Mouse (Mus musculus) liver, embryonic 13.5 days (tissue): Measurements from ENCODE around the gene P3h2. TPM values are rescaled to one million over a fixed set of nuclear protein-coding genes. Genes with fewer than 3 reads are reported as not detected.

ENCODE experiments used
- ATAC-seq: fragments of 200-750 bp; cut with Nextera tagmentation; 2 replicates; pipeline ENCODE4 v1.8.0; 2017; ENCODE audit warnings: low read depth, mild to moderate bottlenecking, moderate number of reproducible peaks, moderate library complexity
- DNase-seq: peaks from one replicate; pipeline ENCODE4 v3.0.0; 2022
- H3K27ac ChIP-seq: fragments of 300-500 bp; sonication (generic); 2 replicates; pipeline ENCODE4 v1.5.1; 2015; ENCODE audit warnings: moderate library complexity, mild to moderate bottlenecking, inconsistent platforms
- H3K27me3 ChIP-seq: fragments of 300-500 bp; sonication (generic); 2 replicates; pipeline ENCODE4 v1.6.1; 2015; ENCODE audit warnings: mild to moderate bottlenecking, inconsistent platforms
- H3K36me3 ChIP-seq: fragments of 300-500 bp; sonication (generic); 2 replicates; pipeline ENCODE4 v1.6.1; 2015; ENCODE audit warnings: mild to moderate bottlenecking, inconsistent platforms
- H3K4me1 ChIP-seq: fragments of 300-500 bp; sonication (generic); replicated peaks from 2 replicates; pipeline ENCODE4 v1.6.1; 2015; ENCODE audit warnings: inconsistent platforms
- H3K4me2 ChIP-seq: fragments of 300-500 bp; sonication (generic); 2 replicates; pipeline ENCODE4 v1.6.1; 2015; ENCODE audit warnings: inconsistent platforms, mild to moderate bottlenecking, moderate library complexity
- H3K4me3 ChIP-seq: fragments of 300-500 bp; sonication (generic); replicated peaks from 2 replicates; pipeline ENCODE4 v1.5.1; 2015; ENCODE audit warnings: mild to moderate bottlenecking, inconsistent platforms
- H3K9ac ChIP-seq: fragments of 300-500 bp; sonication (generic); 2 replicates; pipeline ENCODE4 v1.6.1; 2015; ENCODE audit warnings: mild to moderate bottlenecking, inconsistent platforms
- H3K9me3 ChIP-seq: fragments of 300-500 bp; sonication (generic); replicated peaks from 2 replicates; pipeline ENCODE4 v1.6.1; 2016; ENCODE audit warnings: inconsistent platforms
- WGBS: fragments of 180-500 bp; shearing (Covaris S2); methylation state at CpG from one replicate; pipeline ENCODE4 v1.1.7; 2015; ENCODE audit not compliant: insufficient replicate concordance; 5-methylcytosine and 5-hydroxymethylcytosine counted together
- polyA plus RNA-seq: library from polyadenylated mRNA; unstranded; fragments of >200 nt; fragmentation: Nextera tagmentation; extraction: Ambion mirVana; gene quantifications from 2 replicates; pipeline ENCODE4 v1.2.1, GENCODE M21; 2015

The P3h2 gene
- polyA plus RNA-seq, 1 experiment from 2014 or later = 0.68 TPM

GRCm38 (mm10) chr16:26065060-26065459 is 40.5 kb downstream of the P3h2 start:
- Histone ChIP-seq H3K9me3 (no peaks in the 10 kb centered on the region), H3K4me2 (no peak overlapping the region), H3K27ac (no peak overlapping the region), H3K9ac (no peak overlapping the region), H3K27me3 (no peaks in the 10 kb centered on the region), H3K4me3 (no peak overlapping the region), H3K36me3 (no peaks in the 10 kb centered on the region), H3K4me1 (no peaks in the 10 kb centered on the region)
- ATAC-seq = no peak
- DNase-seq = no peak
- WGBS = 26% methylated on average over 6 of the region's 6 CpGs

- H3K27me3 ChIP-seq = no peaks in the 10 kb centered on the region
- no peak for ATAC-seq
- DNase-seq = no peak
Observed at GRCm38 (mm10) chr16:26060239-26061085, 45.1 kb downstream of the P3h2 start.

GRCm38 (mm10) chr16:26053631-26054030 is 52.0 kb downstream of the P3h2 start:
- no peak overlapping the region for H3K9ac ChIP-seq
- no peak for DNase-seq
- no peak overlapping the region for H3K27ac ChIP-seq
- 47% methylated on average over 3 of the region's 3 CpGs for WGBS
- no peaks in the 10 kb centered on the region for H3K36me3 ChIP-seq
- no peaks in the 10 kb centered on the region for H3K27me3 ChIP-seq
- H3K4me1 ChIP-seq = no peaks in the 10 kb centered on the region
- H3K4me2 ChIP-seq = no peak overlapping the region
- no peak overlapping the region for H3K4me3 ChIP-seq
- no peak for ATAC-seq
- no peaks in the 10 kb centered on the region for H3K9me3 ChIP-seq

More at GRCm38 (mm10) chr16:26060239-26061085, 45.1 kb downstream of the P3h2 start:
- Histone ChIP-seq H3K4me2 (no peak overlapping the region), H3K9ac (no peak overlapping the region), H3K4me3 (no peak overlapping the region), H3K4me1 (no peaks in the 10 kb centered on the region), H3K9me3 (no peaks in the 10 kb centered on the region), H3K36me3 (no peaks in the 10 kb centered on the region), H3K27ac (no peak overlapping the region)
- WGBS = 58% methylated on average over 5 of the region's 5 CpGs

- no peaks in the 10 kb centered on the region for H3K9me3 ChIP-seq
- H3K4me1 ChIP-seq = no peaks in the 10 kb centered on the region
- no peaks in the 10 kb centered on the region for H3K36me3 ChIP-seq
- ATAC-seq (0 out of 2 replicates have a peak, but pooled peaks have one; percentile 23), DNase-seq (no peak)
- no peak overlapping the region for H3K4me2 ChIP-seq
- no peak overlapping the region for H3K27ac ChIP-seq
- no peak overlapping the region for H3K9ac ChIP-seq
- no peaks in the 10 kb centered on the region for H3K27me3 ChIP-seq
- 42% methylated on average over 5 of the region's 5 CpGs for WGBS
- no peak overlapping the region for H3K4me3 ChIP-seq
Observed at GRCm38 (mm10) chr16:26049393-26050087, 56.0 kb downstream of the P3h2 start.

- Histone ChIP-seq H3K4me2 (no peak overlapping the region), H3K4me3 (no peak overlapping the region), H3K27me3 (no peaks in the 10 kb centered on the region), H3K27ac (no peak overlapping the region), H3K9me3 (no peaks in the 10 kb centered on the region), H3K9ac (no peak overlapping the region), H3K4me1 (no peaks in the 10 kb centered on the region), H3K36me3 (no peaks in the 10 kb centered on the region)
- no peak for ATAC-seq
- 55% methylated on average over 3 of the region's 3 CpGs for WGBS
- DNase-seq = no peak
Observed at GRCm38 (mm10) chr16:26047870-26048269, 57.7 kb downstream of the P3h2 start.

- H3K27me3 ChIP-seq = no peaks in the 10 kb centered on the region
- ATAC-seq = no peak
- no peaks in the 10 kb centered on the region for H3K36me3 ChIP-seq
- no peaks in the 10 kb centered on the region for H3K9me3 ChIP-seq
- H3K4me1 ChIP-seq = no peaks in the 10 kb centered on the region
- H3K27ac ChIP-seq = no peak overlapping the region
- no peak overlapping the region for H3K4me3 ChIP-seq
- no peak overlapping the region for H3K4me2 ChIP-seq
- DNase-seq = no peak
- no peak overlapping the region for H3K9ac ChIP-seq
- WGBS = 64% methylated on average over 1 of the region's 1 CpGs
Observed at GRCm38 (mm10) chr16:26047396-26047795, 58.2 kb downstream of the P3h2 start.

GRCm38 (mm10) chr16:26041929-26042303 is 63.7 kb downstream of the P3h2 start:
- H3K9me3 ChIP-seq = no peaks in the 10 kb centered on the region
- H3K4me1 ChIP-seq = peaks cover 11% of the 10 kb centered on the region
- no peak overlapping the region for H3K27ac ChIP-seq
- ATAC-seq (no peak), DNase-seq (no peak)
- 0 out of 2 replicates have a peak overlapping the region, but pooled peaks have one; percentile 1 for H3K4me2 ChIP-seq
- H3K27me3 ChIP-seq = no peaks in the 10 kb centered on the region
- H3K36me3 ChIP-seq = no peaks in the 10 kb centered on the region
- whole genome bisulfite sequencing = 46% methylated on average over 2 of the region's 2 CpGs
- H3K9ac ChIP-seq = no peak overlapping the region
- no peak overlapping the region for H3K4me3 ChIP-seq

- DNase-seq (peak; percentile 1), ATAC-seq (peak; percentile 83)
- H3K27me3 ChIP-seq = no peaks in the 10 kb centered on the region
- 15% methylated on average over 12 of the region's 12 CpGs for WGBS
- no peaks in the 10 kb centered on the region for H3K9me3 ChIP-seq
- H3K4me3 ChIP-seq = no peak overlapping the region
- peaks cover 11% of the 10 kb centered on the region for H3K4me1 ChIP-seq
- H3K36me3 ChIP-seq = no peaks in the 10 kb centered on the region
- H3K27ac ChIP-seq = peak overlapping the region; percentile 32; the same call in 1 of the 2 replicates
- H3K9ac ChIP-seq = no peak overlapping the region
- peak overlapping the region; percentile 1; the same call in 1 of the 2 replicates for H3K4me2 ChIP-seq
Observed at GRCm38 (mm10) chr16:26041021-26041928, 64.3 kb downstream of the P3h2 start.

- DNase-seq (no peak), ATAC-seq (no peak)
- Histone ChIP-seq H3K27ac (no peak overlapping the region), H3K9me3 (no peaks in the 10 kb centered on the region), H3K9ac (no peak overlapping the region), H3K4me3 (no peak overlapping the region), H3K27me3 (no peaks in the 10 kb centered on the region), H3K36me3 (no peaks in the 10 kb centered on the region), H3K4me1 (peaks cover 11% of the 10 kb centered on the region), H3K4me2 (no peak overlapping the region)
- WGBS = 68% methylated on average over 3 of the region's 3 CpGs
Observed at GRCm38 (mm10) chr16:26039320-26039719, 66.3 kb downstream of the P3h2 start.

- no peak overlapping the region for H3K4me3 ChIP-seq
- WGBS = 66% methylated on average over 3 of the region's 3 CpGs
- no peaks in the 10 kb centered on the region for H3K36me3 ChIP-seq
- no peaks in the 10 kb centered on the region for H3K9me3 ChIP-seq
- no peak overlapping the region for H3K9ac ChIP-seq
- ATAC-seq = no peak
- DNase-seq = no peak
- H3K4me1 ChIP-seq = no peaks in the 10 kb centered on the region
- no peak overlapping the region for H3K27ac ChIP-seq
- H3K27me3 ChIP-seq = no peaks in the 10 kb centered on the region
- no peak overlapping the region for H3K4me2 ChIP-seq
Observed at GRCm38 (mm10) chr16:26035525-26035924, 70.1 kb downstream of the P3h2 start.

- Histone ChIP-seq H3K4me1 (no peaks in the 10 kb centered on the region), H3K4me2 (no peak overlapping the region), H3K27ac (0 out of 2 replicates have a peak overlapping the region, but pooled peaks have one; percentile 29), H3K4me3 (no peak overlapping the region), H3K9me3 (no peaks in the 10 kb centered on the region), H3K27me3 (no peaks in the 10 kb centered on the region), H3K36me3 (no peaks in the 10 kb centered on the region), H3K9ac (no peak overlapping the region)
- DNase-seq = no peak
- no peak for ATAC-seq
- 66% methylated on average over 5 of the region's 5 CpGs for WGBS
Observed at GRCm38 (mm10) chr16:26035079-26035478, 70.5 kb downstream of the P3h2 start.
